Mouse (Mus musculus) small intestine, adult 2 months (tissue): ENCODE measurements around the gene Lpp.

Source experiments
- CTCF ChIP-seq: fragments of 200-500 bp; IDR thresholded peaks from 2 replicates; pipeline ENCODE4 v1.5.1; 2012; ENCODE audit warnings: low read depth, mild to moderate bottlenecking, control low read depth, inconsistent platforms, low read length, moderate library complexity, mixed read lengths; ENCODE audit not compliant: insufficient replicate concordance, insufficient read length; ENCODE audit errors: extremely low read depth
- POLR2A ChIP-seq: fragments of 200-500 bp; IDR thresholded peaks from 2 replicates; pipeline ENCODE4 v1.6.1; 2012; ENCODE audit warnings: low read depth, mild to moderate bottlenecking, control low read depth, inconsistent platforms, low read length, moderate library complexity

DNA sequence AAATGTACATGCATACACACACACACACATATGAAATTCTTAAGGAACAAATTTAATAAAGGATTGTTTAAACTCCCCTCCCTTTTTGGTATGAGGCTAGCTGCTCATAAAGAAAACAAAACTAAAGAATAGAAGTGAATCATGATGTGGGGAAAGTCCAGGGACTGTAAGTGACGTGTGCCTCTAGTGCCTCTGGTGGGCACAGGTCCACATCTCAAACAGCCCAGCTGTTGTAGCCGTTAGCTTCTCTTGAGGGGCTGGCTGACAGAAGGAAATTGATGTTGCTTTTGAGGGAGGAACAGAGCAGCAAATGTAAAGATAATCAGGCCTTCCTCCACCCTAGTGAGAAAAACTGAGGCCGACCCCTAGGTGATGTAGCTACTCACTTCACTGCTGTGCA is 517.5 kb downstream of the Lpp start:
- TF ChIP-seq CTCF: no peak
- TF ChIP-seq POLR2A: no peak
